Mouse (Mus musculus) limb, embryonic 14.5 days (tissue): ENCODE measurements around the gene Arfip1. TPM values are rescaled to one million over a fixed set of nuclear protein-coding genes. Genes with fewer than 3 reads are reported as not detected.

Experiments
- ATAC-seq: fragments of 200-750 bp; cut with Nextera tagmentation; 2 replicates; pipeline ENCODE4 v1.8.0; 2017; ENCODE audit warnings: low read depth, moderate number of reproducible peaks, moderate TSS enrichment; ENCODE audit not compliant: low FRiP score
- DNase-seq: peaks from one replicate; pipeline ENCODE4 v3.0.0-alpha.2; 2015; ENCODE audit warnings: low spot score
- H3K27ac ChIP-seq: fragments of 300-500 bp; sonication (generic); replicated peaks from 2 replicates; pipeline ENCODE4 v1.5.1; 2014; ENCODE audit warnings: low read depth, mild to moderate bottlenecking, low read length, moderate library complexity, mixed read lengths
- H3K27me3 ChIP-seq: fragments of 300-500 bp; sonication (generic); 2 replicates; pipeline ENCODE4 v1.6.1; 2014; ENCODE audit warnings: low read length, mixed read lengths; ENCODE audit not compliant: control insufficient read depth, insufficient read depth
- H3K36me3 ChIP-seq: fragments of 300-500 bp; sonication (generic); 2 replicates; pipeline ENCODE4 v1.6.1; 2014; ENCODE audit warnings: mild to moderate bottlenecking, low read length, moderate library complexity, mixed read lengths; ENCODE audit not compliant: control insufficient read depth, insufficient read depth
- H3K4me1 ChIP-seq: fragments of 300-500 bp; sonication (generic); 2 replicates; pipeline ENCODE4 v1.6.1; 2014; ENCODE audit warnings: antibody characterized with exemption, low read length, mixed read lengths; ENCODE audit not compliant: control insufficient read depth, insufficient read depth
- H3K4me2 ChIP-seq: fragments of 300-500 bp; sonication (generic); replicated peaks from 2 replicates; pipeline ENCODE4 v1.6.1; 2014; ENCODE audit warnings: low read depth, mild to moderate bottlenecking, low read length, moderate library complexity; ENCODE audit not compliant: severe bottlenecking
- H3K4me3 ChIP-seq: fragments of 300-500 bp; sonication (generic); replicated peaks from 2 replicates; pipeline ENCODE4 v1.5.1; 2014; ENCODE audit warnings: low read length
- H3K9ac ChIP-seq: fragments of 300-500 bp; sonication (generic); 2 replicates; pipeline ENCODE4 v1.6.1; 2014; ENCODE audit warnings: mild to moderate bottlenecking, low read depth, low read length, moderate library complexity; ENCODE audit not compliant: severe bottlenecking
- H3K9me3 ChIP-seq: fragments of 300-500 bp; sonication (generic); 2 replicates; pipeline ENCODE4 v1.6.1; 2016; ENCODE audit warnings: low read length; ENCODE audit not compliant: control insufficient read depth
- POLR2A ChIP-seq: fragments of 200-500 bp; IDR thresholded peaks from 2 replicates; pipeline ENCODE4 v1.8.0; 2012; ENCODE audit warnings: inconsistent platforms, mild to moderate bottlenecking, moderate library complexity, borderline replicate concordance; ENCODE audit not compliant: insufficient read depth, insufficient read length; ENCODE audit errors: extremely low read depth
- WGBS: fragments of 180-500 bp; shearing (Covaris S2); extraction: QIAGEN DNeasy Blood & Tissue Kit; methylation state at CpG from one replicate; pipeline ENCODE4 v1.1.7; 2014; 5-methylcytosine and 5-hydroxymethylcytosine counted together
- polyA plus RNA-seq, 2 experiments: library from polyadenylated mRNA; depleted of rRNA in 1 of 2; stranded (reverse) in 1 of 2; unstranded in 1 of 2; fragments of >200 nt; fragmentation: Nextera tagmentation in 1 of 2; extraction: Ambion mirVana in 1 of 2; gene quantifications; 2 replicates each; pipeline versions ENCODE4 v1.2.1 to v1.2.3; 2012 to 2014

The Arfip1 gene
- polyA plus RNA-seq, 2 experiments = 30.2 to 56.9 TPM

GRCm38 (mm10) chr3:84492148-84492547 is 90.3 kb downstream of the Arfip1 start:
- H3K4me1 ChIP-seq = no peaks in the 10 kb centered on the region

GRCm38 (mm10) chr3:84488716-84489115 is 93.7 kb downstream of the Arfip1 start:
- Histone ChIP-seq H3K4me1 (no peaks in the 10 kb centered on the region), H3K4me3 (no peak overlapping the region), H3K9ac (no peak overlapping the region), H3K9me3 (no peaks in the 10 kb centered on the region), H3K27ac (no peak overlapping the region), H3K27me3 (no peaks in the 10 kb centered on the region), H3K4me2 (no peak overlapping the region), H3K36me3 (0 out of 2 replicates have a peak, but pooled peaks cover 5% of the 10 kb centered on the region)
- 74% methylated on average over 6 of the region's 6 CpGs for WGBS
- DNase-seq (no peak), ATAC-seq (no peak)
- no peak for TF ChIP-seq POLR2A

More at GRCm38 (mm10) chr3:84492148-84492547, 90.3 kb downstream of the Arfip1 start:
- DNase-seq = no peak
- no peaks in the 10 kb centered on the region for H3K9me3 ChIP-seq
- H3K4me3 ChIP-seq = no peak overlapping the region
- 74% methylated on average over 4 of the region's 4 CpGs for WGBS
- no peak for TF ChIP-seq POLR2A
- ATAC-seq = no peak
- H3K9ac ChIP-seq = no peak overlapping the region
- no peaks in the 10 kb centered on the region for H3K27me3 ChIP-seq
- no peak overlapping the region for H3K27ac ChIP-seq
- 0 out of 2 replicates have a peak, but pooled peaks cover 5% of the 10 kb centered on the region for H3K36me3 ChIP-seq
- H3K4me2 ChIP-seq = no peak overlapping the region

- ATAC-seq = no peak
- no peaks in the 10 kb centered on the region for H3K36me3 ChIP-seq
- H3K4me3 ChIP-seq = no peak overlapping the region
- WGBS = 53% methylated on average over 3 of the region's 3 CpGs
- no peak overlapping the region for H3K9ac ChIP-seq
- H3K4me1 ChIP-seq = peaks cover 1% of the 10 kb centered on the region; the same call in 1 of the 2 replicates
- no peak overlapping the region for H3K4me2 ChIP-seq
- H3K27me3 ChIP-seq = 0 out of 2 replicates have a peak, but pooled peaks cover 8% of the 10 kb centered on the region
- H3K9me3 ChIP-seq = no peaks in the 10 kb centered on the region
- TF ChIP-seq POLR2A = no peak
- H3K27ac ChIP-seq = no peak overlapping the region
- no peak for DNase-seq
Measured at GRCm38 (mm10) chr3:84484891-84485290, 97.5 kb downstream of the Arfip1 start.

GRCm38 (mm10) chr3:84484333-84484732 is 98.1 kb downstream of the Arfip1 start:
- H3K4me3 ChIP-seq = no peak overlapping the region
- H3K9me3 ChIP-seq = no peaks in the 10 kb centered on the region
- no peaks in the 10 kb centered on the region for H3K36me3 ChIP-seq
- DNase-seq (no peak), ATAC-seq (no peak)
- H3K27ac ChIP-seq = no peak overlapping the region
- H3K9ac ChIP-seq = no peak overlapping the region
- peaks cover 5% of the 10 kb centered on the region; the same call in 1 of the 2 replicates for H3K4me1 ChIP-seq
- H3K4me2 ChIP-seq = no peak overlapping the region
- WGBS = 66% methylated on average over 4 of the region's 4 CpGs
- H3K27me3 ChIP-seq = peaks cover 14% of the 10 kb centered on the region; the same call in 1 of the 2 replicates
- no peak for TF ChIP-seq POLR2A

- no peaks in the 10 kb centered on the region for H3K9me3 ChIP-seq
- no peak overlapping the region for H3K27ac ChIP-seq
- WGBS = 70% methylated on average over 6 of the region's 6 CpGs
- no peaks in the 10 kb centered on the region for H3K36me3 ChIP-seq
- ATAC-seq (no peak), DNase-seq (no peak)
- H3K4me2 ChIP-seq = no peak overlapping the region
- no peak overlapping the region for H3K4me3 ChIP-seq
- H3K4me1 ChIP-seq = peaks cover 12% of the 10 kb centered on the region; the same call in 1 of the 2 replicates
- TF ChIP-seq POLR2A = no peak
- no peak overlapping the region for H3K9ac ChIP-seq
- peaks cover 30% of the 10 kb centered on the region for H3K27me3 ChIP-seq
Measured at GRCm38 (mm10) chr3:84482121-84482520, 100.3 kb downstream of the Arfip1 start.
